Mouse (Mus musculus): ENCODE data around the gene Rrp36. TPM values are rescaled to one million over a fixed set of nuclear protein-coding genes. Genes with fewer than 3 reads are reported as not detected.

Gene Rrp36
- polyA plus RNA-seq, 1 experiment from 2014 or later = 54.0 TPM

- WGBS = 89% methylated on average over 5 of the region's 5 CpGs
- Histone ChIP-seq H3K27me3 (ENCODE audit: control insufficient read depth, insufficient read depth, low read length) (no peaks in the 10 kb centered on the region), H3K9ac (replicated peaks; ENCODE audit: low read length) (no peak overlapping the region), H3K27ac (replicated peaks; ENCODE audit: low read depth, low read length) (no peak overlapping the region), H3K4me2 (ENCODE audit: low read depth, low read length) (no peak overlapping the region), H3K9me3 (replicated peaks; ENCODE audit: control insufficient read depth, low read length) (no peaks in the 10 kb centered on the region), H3K4me3 (ENCODE audit: low read depth, low read length) (no peak overlapping the region), H3K36me3 (replicated peaks; ENCODE audit: control insufficient read depth, insufficient read depth, low read depth, low read length) (peaks cover 12% of the 10 kb centered on the region), H3K4me1 (ENCODE audit: control insufficient read depth, insufficient read depth, low read length) (no peaks in the 10 kb centered on the region)
- DNase-seq (ENCODE audit: low spot score) = no peak
- no peak for ATAC-seq (replicated peaks; ENCODE audit: insufficient number of reproducible peaks, low FRiP score, low TSS enrichment, low read depth)
Measured at GRCm38 (mm10) chr17:46662730-46663129, 11.4 kb downstream of the Rrp36 start.

- ATAC-seq (replicated peaks; ENCODE audit: insufficient number of reproducible peaks, low FRiP score, low TSS enrichment, low read depth) (no peak), DNase-seq (ENCODE audit: low spot score) (no peak)
- 94% methylated on average over 12 of the region's 12 CpGs for WGBS
- no peak overlapping the region for H3K27ac ChIP-seq (replicated peaks; ENCODE audit: low read depth, low read length)
- no peaks in the 10 kb centered on the region for H3K9me3 ChIP-seq (replicated peaks; ENCODE audit: control insufficient read depth, low read length)
- H3K4me1 ChIP-seq (ENCODE audit: control insufficient read depth, insufficient read depth, low read length) = no peaks in the 10 kb centered on the region
- no peak overlapping the region for H3K4me2 ChIP-seq (ENCODE audit: low read depth, low read length)
- peaks cover 13% of the 10 kb centered on the region for H3K36me3 ChIP-seq (replicated peaks; ENCODE audit: control insufficient read depth, insufficient read depth, low read depth, low read length)
- H3K4me3 ChIP-seq (ENCODE audit: low read depth, low read length) = no peak overlapping the region
- no peak overlapping the region for H3K9ac ChIP-seq (replicated peaks; ENCODE audit: low read length)
- no peaks in the 10 kb centered on the region for H3K27me3 ChIP-seq (ENCODE audit: control insufficient read depth, insufficient read depth, low read length)
Measured at GRCm38 (mm10) chr17:46661981-46662380, 12.2 kb downstream of the Rrp36 start.

- no peak overlapping the region for H3K4me3 ChIP-seq (ENCODE audit: low read depth, low read length)
- H3K4me1 ChIP-seq (ENCODE audit: control insufficient read depth, insufficient read depth, low read length) = no peaks in the 10 kb centered on the region
- H3K27ac ChIP-seq (replicated peaks; ENCODE audit: low read depth, low read length) = no peak overlapping the region
- DNase-seq (ENCODE audit: low spot score) (no peak), ATAC-seq (replicated peaks; ENCODE audit: insufficient number of reproducible peaks, low FRiP score, low TSS enrichment, low read depth) (no peak)
- H3K27me3 ChIP-seq (ENCODE audit: control insufficient read depth, insufficient read depth, low read length) = no peaks in the 10 kb centered on the region
- H3K9ac ChIP-seq (replicated peaks; ENCODE audit: low read length) = no peak overlapping the region
- no peak overlapping the region for H3K4me2 ChIP-seq (ENCODE audit: low read depth, low read length)
- no peaks in the 10 kb centered on the region for H3K9me3 ChIP-seq (replicated peaks; ENCODE audit: control insufficient read depth, low read length)
- H3K36me3 ChIP-seq (replicated peaks; ENCODE audit: control insufficient read depth, insufficient read depth, low read depth, low read length) = peaks cover 13% of the 10 kb centered on the region
- WGBS = 91% methylated on average over 9 of the region's 9 CpGs
Measured at GRCm38 (mm10) chr17:46661351-46661750, 12.8 kb downstream of the Rrp36 start.

DNA sequence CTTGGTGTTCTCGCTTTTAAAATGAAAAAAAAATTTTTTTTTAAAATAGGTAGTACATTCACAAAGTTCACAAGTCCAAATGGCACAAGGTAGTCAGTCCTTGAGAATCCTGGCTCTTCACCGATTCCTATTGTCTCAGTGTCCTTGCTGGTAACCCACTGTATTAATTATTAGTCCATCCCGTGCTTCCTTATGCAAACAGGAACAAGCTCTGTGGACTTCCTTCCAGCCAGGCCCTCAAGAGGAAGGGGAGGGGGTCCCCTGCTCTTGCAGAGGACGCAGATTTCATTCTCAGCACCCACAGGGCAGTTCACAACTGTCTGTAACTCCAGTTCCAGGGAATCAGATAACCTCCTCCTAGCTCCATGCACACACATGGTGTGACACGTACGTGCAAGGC is 18.1 kb downstream of the Rrp36 start:
- Histone ChIP-seq H3K9me3 (replicated peaks; ENCODE audit: control insufficient read depth, low read length) (no peaks in the 10 kb centered on the region), H3K36me3 (replicated peaks; ENCODE audit: control insufficient read depth, insufficient read depth, low read depth, low read length) (peaks cover 23% of the 10 kb centered on the region), H3K27me3 (ENCODE audit: control insufficient read depth, insufficient read depth, low read length) (no peaks in the 10 kb centered on the region), H3K4me2 (ENCODE audit: low read depth, low read length) (no peak overlapping the region), H3K4me1 (ENCODE audit: control insufficient read depth, insufficient read depth, low read length) (peaks cover 10% of the 10 kb centered on the region; the same call in 1 of the 2 replicates), H3K27ac (replicated peaks; ENCODE audit: low read depth, low read length) (no peak overlapping the region), H3K9ac (replicated peaks; ENCODE audit: low read length) (no peak overlapping the region), H3K4me3 (ENCODE audit: low read depth, low read length) (no peak overlapping the region)
- 84% methylated on average over 6 of the region's 6 CpGs for WGBS
- ATAC-seq (replicated peaks; ENCODE audit: insufficient number of reproducible peaks, low FRiP score, low TSS enrichment, low read depth) (no peak), DNase-seq (ENCODE audit: low spot score) (no peak)

- Histone ChIP-seq H3K27ac (replicated peaks; ENCODE audit: low read depth, low read length) (no peak overlapping the region), H3K36me3 (replicated peaks; ENCODE audit: control insufficient read depth, insufficient read depth, low read depth, low read length) (peaks cover 10% of the 10 kb centered on the region), H3K4me3 (ENCODE audit: low read depth, low read length) (peak overlapping the region; percentile 68; the same call in 1 of the 2 replicates), H3K4me2 (ENCODE audit: low read depth, low read length) (peak overlapping the region; percentile 84), H3K27me3 (ENCODE audit: control insufficient read depth, insufficient read depth, low read length) (no peaks in the 10 kb centered on the region), H3K9ac (replicated peaks; ENCODE audit: low read length) (peak overlapping the region; percentile 96), H3K9me3 (replicated peaks; ENCODE audit: control insufficient read depth, low read length) (no peaks in the 10 kb centered on the region), H3K4me1 (ENCODE audit: control insufficient read depth, insufficient read depth, low read length) (peaks cover 13% of the 10 kb centered on the region)
- WGBS = 70% methylated on average over 20 of the region's 20 CpGs
- ATAC-seq (replicated peaks; ENCODE audit: insufficient number of reproducible peaks, low FRiP score, low TSS enrichment, low read depth) (no peak), DNase-seq (ENCODE audit: low spot score) (no peak)
Measured at GRCm38 (mm10) chr17:46651755-46652547, 22.2 kb downstream of the Rrp36 start.

DNA sequence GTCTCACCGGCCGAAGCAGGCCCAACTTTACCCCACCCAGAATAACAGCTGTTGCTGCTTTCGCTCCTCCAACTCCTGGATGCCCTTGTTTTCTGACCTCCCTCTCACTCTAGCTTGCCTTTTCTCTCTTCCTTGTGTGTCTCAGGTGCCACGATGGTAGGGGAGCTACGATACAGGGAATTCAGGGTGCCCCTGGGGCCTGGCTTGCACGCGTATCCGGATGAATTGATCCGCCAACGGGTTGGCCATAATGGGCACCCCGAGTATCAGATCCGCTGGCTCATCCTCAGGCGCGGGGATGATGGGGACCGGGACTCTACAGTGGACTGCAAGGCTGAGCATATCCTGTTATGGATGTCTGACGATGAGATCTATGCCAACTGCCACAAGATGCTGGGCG is 22.9 kb downstream of the Rrp36 start:
- ATAC-seq (replicated peaks; ENCODE audit: insufficient number of reproducible peaks, low FRiP score, low TSS enrichment, low read depth) (no peak), DNase-seq (ENCODE audit: low spot score) (no peak)
- peak overlapping the region; percentile 93 for H3K27ac ChIP-seq (replicated peaks; ENCODE audit: low read depth, low read length)
- peaks cover 13% of the 10 kb centered on the region for H3K4me1 ChIP-seq (ENCODE audit: control insufficient read depth, insufficient read depth, low read length)
- H3K4me3 ChIP-seq (ENCODE audit: low read depth, low read length) = peak overlapping the region; percentile 68
- peaks cover 10% of the 10 kb centered on the region for H3K36me3 ChIP-seq (replicated peaks; ENCODE audit: control insufficient read depth, insufficient read depth, low read depth, low read length)
- H3K9me3 ChIP-seq (replicated peaks; ENCODE audit: control insufficient read depth, low read length) = no peaks in the 10 kb centered on the region
- peak overlapping the region; percentile 96 for H3K9ac ChIP-seq (replicated peaks; ENCODE audit: low read length)
- WGBS = 75% methylated on average over 17 of the region's 17 CpGs
- no peaks in the 10 kb centered on the region for H3K27me3 ChIP-seq (ENCODE audit: control insufficient read depth, insufficient read depth, low read length)
- peak overlapping the region; percentile 84 for H3K4me2 ChIP-seq (ENCODE audit: low read depth, low read length)

GRCm38 (mm10) chr17:46650232-46651031 is 23.7 kb downstream of the Rrp36 start, which contains the start of gene Cul7:
Gene Cul7, plus strand, starts transcription at chr17:46650337.
- ATAC-seq (replicated peaks; ENCODE audit: insufficient number of reproducible peaks, low FRiP score, low TSS enrichment, low read depth) (peak; percentile 91), DNase-seq (ENCODE audit: low spot score) (peak; percentile 96)
- Histone ChIP-seq H3K4me3 (ENCODE audit: low read depth, low read length) (peak within 1 kb of the TSS; percentile 68), H3K9ac (replicated peaks; ENCODE audit: low read length) (peak within 1 kb of the TSS; percentile 96), H3K9me3 (replicated peaks; ENCODE audit: control insufficient read depth, low read length) (no peaks in the 10 kb centered on the region), H3K36me3 (replicated peaks; ENCODE audit: control insufficient read depth, insufficient read depth, low read depth, low read length) (peaks cover 7% of the 10 kb centered on the region), H3K27me3 (ENCODE audit: control insufficient read depth, insufficient read depth, low read length) (no peaks in the 10 kb centered on the region), H3K27ac (replicated peaks; ENCODE audit: low read depth, low read length) (peak within 1 kb of the TSS; percentile 93), H3K4me1 (ENCODE audit: control insufficient read depth, insufficient read depth, low read length) (peaks cover 13% of the 10 kb centered on the region), H3K4me2 (ENCODE audit: low read depth, low read length) (peak within 1 kb of the TSS; percentile 84)
- under 1% methylated on average over 48 of the region's 58 CpGs for WGBS

DNA sequence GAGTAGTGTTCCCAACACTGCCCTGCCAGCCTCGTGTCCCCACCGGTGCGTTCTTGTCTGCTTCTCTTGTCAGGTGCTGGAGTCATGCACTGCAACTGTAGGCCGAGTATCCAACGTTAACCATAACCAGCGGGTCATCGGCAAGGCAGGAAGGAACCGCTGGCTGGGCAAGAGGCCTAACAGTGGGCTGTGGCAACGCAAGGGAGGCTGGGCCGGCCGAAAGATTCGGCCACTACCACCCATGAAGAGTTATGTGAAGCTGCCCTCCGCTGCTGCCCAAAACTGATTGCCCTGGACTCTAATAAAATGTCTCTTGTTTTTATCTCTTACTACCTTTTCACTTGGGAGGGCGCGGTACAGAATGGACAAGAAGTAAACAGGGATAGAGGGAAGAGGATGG is 24.3 kb downstream of the Rrp36 start:
- Histone ChIP-seq H3K4me1 (ENCODE audit: control insufficient read depth, insufficient read depth, low read length) (peaks cover 13% of the 10 kb centered on the region), H3K27ac (replicated peaks; ENCODE audit: low read depth, low read length) (peak overlapping the region; percentile 93), H3K36me3 (replicated peaks; ENCODE audit: control insufficient read depth, insufficient read depth, low read depth, low read length) (peaks cover 6% of the 10 kb centered on the region), H3K27me3 (ENCODE audit: control insufficient read depth, insufficient read depth, low read length) (no peaks in the 10 kb centered on the region), H3K4me2 (ENCODE audit: low read depth, low read length) (peak overlapping the region; percentile 84), H3K4me3 (ENCODE audit: low read depth, low read length) (peak overlapping the region; percentile 68), H3K9me3 (replicated peaks; ENCODE audit: control insufficient read depth, low read length) (no peaks in the 10 kb centered on the region), H3K9ac (replicated peaks; ENCODE audit: low read length) (peak overlapping the region; percentile 96)
- peak; percentile 13 for DNase-seq (ENCODE audit: low spot score)
- WGBS = 39% methylated on average over 15 of the region's 15 CpGs
- ATAC-seq (replicated peaks; ENCODE audit: insufficient number of reproducible peaks, low FRiP score, low TSS enrichment, low read depth) = no peak

Measured in embryonic facial prominence, embryonic 11.5 days (tissue).